Comparison of ENCODE assay signal across 10 mouse cellular contexts in genomic region chr11:68850862-68851261, GRCm38 (mm10). TPM values are rescaled to one million over a fixed set of nuclear protein-coding genes. Genes with fewer than 3 reads are reported as not detected.
DNase-seq lines count a peak whose midpoint lies in the region; ATAC-seq lines count a peak whose summit lies in the region.
"Had no signal": no experiment of that assay in that cellular context is flagged by ENCODE, and none has a peak within 500 bp of the region (broad histone marks: within the 10 kb centered on the region; RNA-seq: fewer than 3 reads in every experiment).

No protein-coding gene starts in this region.

- H3K4me3 ChIP-seq in heart, embryonic 13.5 days = peak overlapping the region; percentile 97
- H3K4me3 ChIP-seq in neural tube, embryonic 12.5 days = no peak overlapping the region
- 0 out of 2 replicates have a peak overlapping the region, but pooled peaks have one; percentile 4 for H3K4me3 ChIP-seq in limb, embryonic 12.5 days (replicated peaks)

- intact Hi-C loops in heart, postnatal 14 days (cut with DNase I) = loop anchor here (2.0 kb wide), 1 partner anchor 24 kb away; no protein-coding TSS in a partner anchor

- H3K27me3 ChIP-seq in heart, embryonic 13.5 days (replicated peaks) = no peaks in the 10 kb centered on the region
- no peaks in the 10 kb centered on the region for H3K27me3 ChIP-seq in neural tube, embryonic 12.5 days (replicated peaks)
- no peaks in the 10 kb centered on the region for H3K27me3 ChIP-seq in limb, embryonic 12.5 days

- H3K4me1 ChIP-seq in heart, embryonic 13.5 days = peaks cover 56% of the 10 kb centered on the region
- H3K4me1 ChIP-seq in neural tube, embryonic 12.5 days = peaks cover 18% of the 10 kb centered on the region
- H3K4me1 ChIP-seq in limb, embryonic 12.5 days (replicated peaks) = peaks cover 23% of the 10 kb centered on the region

- ATAC-seq in heart, embryonic 13.5 days (ENCODE audit: extremely low read depth, insufficient number of reproducible peaks, low FRiP score, low TSS enrichment) = no peak
- no peak for ATAC-seq in neural tube, embryonic 12.5 days (ENCODE audit: low FRiP score, low read depth)
- no peak for ATAC-seq in limb, embryonic 12.5 days (ENCODE audit: insufficient number of reproducible peaks, insufficient read depth, low FRiP score, low TSS enrichment, low read depth)
- ATAC-seq in inflammation-experienced regulatory T-cells, adult 6 months = no peak

- peak overlapping the region; percentile 83 for H3K4me2 ChIP-seq in heart, embryonic 13.5 days
- peak overlapping the region; percentile 30; the same call in 1 of the 2 replicates for H3K4me2 ChIP-seq in neural tube, embryonic 12.5 days (replicated peaks)
- peak overlapping the region; percentile 2; the same call in 1 of the 2 replicates for H3K4me2 ChIP-seq in limb, embryonic 12.5 days

- H3K9me3 ChIP-seq in heart, embryonic 13.5 days = no peaks in the 10 kb centered on the region
- no peaks in the 10 kb centered on the region for H3K9me3 ChIP-seq in neural tube, embryonic 12.5 days
- H3K9me3 ChIP-seq in limb, embryonic 12.5 days = no peaks in the 10 kb centered on the region

- DNase-seq in heart, postnatal 14 days = no peak
- DNase-seq in neural tube, embryonic 10.5 days (ENCODE audit: extremely low spot score, low spot score) = no peak
- no peak for DNase-seq in embryo, embryonic 10 days (ENCODE audit: low spot score)
- no peak for DNase-seq in embryo, embryonic 10.5 days (ENCODE audit: low spot score)

- peaks cover 7% of the 10 kb centered on the region; the same call in 1 of the 2 replicates for H3K36me3 ChIP-seq in heart, embryonic 13.5 days
- H3K36me3 ChIP-seq in neural tube, embryonic 12.5 days = no peaks in the 10 kb centered on the region
- H3K36me3 ChIP-seq in limb, embryonic 12.5 days = no peaks in the 10 kb centered on the region

- 74% methylated on average over 7 of the region's 7 CpGs for WGBS in heart, embryonic 13.5 days
- WGBS in neural tube, embryonic 12.5 days = 91% methylated on average over 7 of the region's 7 CpGs
- WGBS in limb, embryonic 12.5 days = 86% methylated on average over 7 of the region's 7 CpGs

- peak overlapping the region; percentile 65 for H3K9ac ChIP-seq in heart, embryonic 13.5 days
- H3K9ac ChIP-seq in neural tube, embryonic 12.5 days = no peak overlapping the region
- peak overlapping the region; percentile 28; the same call in 1 of the 2 replicates for H3K9ac ChIP-seq in limb, embryonic 12.5 days (replicated peaks)

- no peak overlapping the region for H3K27ac ChIP-seq in heart, embryonic 13.5 days (replicated peaks)
- H3K27ac ChIP-seq in neural tube, embryonic 12.5 days = no peak overlapping the region
- no peak overlapping the region for H3K27ac ChIP-seq in limb, embryonic 12.5 days

RNA-seq across cellular contexts. Expression of gene Ndel1, which starts 20.8 kb away (rescaled TPM):
- 56.7 and 61.6 TPM in 2 replicates for polyA plus RNA-seq in heart, embryonic 13.5 days (2015; fragmentation: Nextera tagmentation; extraction: Ambion mirVana)
- 10 to 100 TPM; 56.1 to 59.6 TPM for total RNA-seq in heart, postnatal 14 days (2021)
- 80.4 and 81.5 TPM in 2 replicates for polyA plus RNA-seq in neural tube, embryonic 12.5 days (2016; fragmentation: Nextera tagmentation; extraction: Ambion mirVana)
- 69.5 and 74.7 TPM in 2 replicates for polyA plus RNA-seq in limb, embryonic 12.5 days (2016; fragmentation: Nextera tagmentation; extraction: Ambion mirVana)
- polyA plus RNA-seq in inflammation-experienced regulatory T-cells, adult 6 months (2017; shearing (Covaris generic)) = 10 to 100 TPM; 30.8 to 36.0 (median 32.1) TPM

RNA-seq across cellular contexts. Expression of gene Rnf222, which starts 37.5 kb away (rescaled TPM):
- polyA plus RNA-seq in heart, embryonic 13.5 days (2015; fragmentation: Nextera tagmentation; extraction: Ambion mirVana) = 0.14 and 0.15 TPM in 2 replicates
- under 1 TPM in 1 of 2 experiments, not detected in 1; 0.15 TPM for total RNA-seq in heart, postnatal 14 days (2021)
- 0.05 TPM in 1 of 2 replicates, not detected in the other for polyA plus RNA-seq in neural tube, embryonic 12.5 days (2016; fragmentation: Nextera tagmentation; extraction: Ambion mirVana)
- 0.05 TPM in 1 of 2 replicates, not detected in the other for polyA plus RNA-seq in limb, embryonic 12.5 days (2016; fragmentation: Nextera tagmentation; extraction: Ambion mirVana)
- polyA plus RNA-seq in inflammation-experienced regulatory T-cells, adult 6 months (2017; shearing (Covaris generic)) = not detected
- total RNA-seq: adrenal gland, adult 18-20 months; monocyte, adult 5-6 weeks had no signal

RNA-seq across cellular contexts. Expression of gene Rpl26, which starts 50.5 kb away (rescaled TPM):
- polyA plus RNA-seq in heart, embryonic 13.5 days (2015; fragmentation: Nextera tagmentation; extraction: Ambion mirVana) = 640 and 686 TPM in 2 replicates
- 100 to 1,000 TPM; 607 to 680 TPM for total RNA-seq in heart, postnatal 14 days (2021)
- 732 and 743 TPM in 2 replicates for polyA plus RNA-seq in neural tube, embryonic 12.5 days (2016; fragmentation: Nextera tagmentation; extraction: Ambion mirVana)
- 1,086 and 1,101 TPM in 2 replicates for polyA plus RNA-seq in limb, embryonic 12.5 days (2016; fragmentation: Nextera tagmentation; extraction: Ambion mirVana)
- 1,000 to 10,000 TPM; 1,371 to 2,270 (median 2,196) TPM for polyA plus RNA-seq in inflammation-experienced regulatory T-cells, adult 6 months (2017; shearing (Covaris generic))

Comparison
In these comparisons a context has a peak if more than half of its experiments do, and no peak if none do; other contexts are left out.
1. H3K4me2 ChIP-seq: peak in every context shown above with its lines; median percentile 83 in heart, embryonic 13.5 days; 30 in neural tube, embryonic 12.5 days; 2 in limb, embryonic 12.5 days.